Comparison of ENCODE assay signal across 23 mouse cellular contexts in the genomic region with DNA sequence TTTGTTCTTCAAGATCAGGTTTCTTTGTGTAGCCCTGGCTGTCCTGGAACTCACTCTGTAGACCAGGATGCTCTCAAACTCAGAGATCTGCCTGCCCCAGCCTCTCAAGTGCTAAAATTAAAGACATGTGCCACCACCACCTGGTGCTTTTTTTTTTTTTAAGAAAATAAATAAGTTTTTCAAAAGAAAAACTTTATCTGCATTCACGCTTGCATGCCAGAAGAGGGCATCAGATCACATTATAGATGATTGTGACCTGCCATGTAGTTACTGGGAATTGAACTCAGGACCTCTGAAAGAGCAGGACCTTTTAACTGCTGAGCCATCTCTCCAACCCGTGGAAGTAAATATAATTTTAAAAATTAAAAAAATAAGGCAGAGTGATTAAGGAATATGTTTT. TPM values are rescaled to one million over a fixed set of nuclear protein-coding genes. Genes with fewer than 3 reads are reported as not detected.
"Had no signal": no experiment of that assay in that cellular context is flagged by ENCODE, and none has a peak within 500 bp of the region (broad histone marks: within the 10 kb centered on the region; RNA-seq: fewer than 3 reads in every experiment).

No protein-coding gene starts in this region.

- H3K4me2 ChIP-seq: limb, embryonic 12.5 days; midbrain, embryonic 11.5 days; midbrain, embryonic 15.5 days; neural tube, embryonic 15.5 days had no signal

- H3K9ac ChIP-seq: limb, embryonic 12.5 days; liver, embryonic 14.5 days; midbrain, embryonic 15.5 days; neural tube, embryonic 15.5 days had no signal

- H3K36me3 ChIP-seq: limb, embryonic 12.5 days; midbrain, embryonic 15.5 days; neural tube, embryonic 15.5 days had no signal

- H3K4me3 ChIP-seq: limb, embryonic 12.5 days; megakaryocyte, embryonic 14.5 days; midbrain, embryonic 15.5 days; neural tube, embryonic 15.5 days had no signal

- H3K27me3 ChIP-seq: limb, embryonic 12.5 days; midbrain, embryonic 15.5 days; neural tube, embryonic 15.5 days had no signal

- H3K27ac ChIP-seq: limb, embryonic 12.5 days; liver, embryonic 14.5 days; macrophage; midbrain, embryonic 15.5 days; neural tube, embryonic 15.5 days had no signal

- H3K9me3 ChIP-seq: limb, embryonic 12.5 days; megakaryocyte, embryonic 14.5 days; midbrain, embryonic 15.5 days; neural tube, embryonic 15.5 days had no signal

- DNase-seq: kidney, adult 2 months; kidney, postnatal 36 days; lung, adult 2 months; lung, postnatal 14 days; right cerebral cortex, adult 18-20 months; right cerebral cortex, postnatal 25 days; thymus, postnatal 14 days had no signal

- ATAC-seq: midbrain, embryonic 15.5 days had no signal

- H3K4me1 ChIP-seq: limb, embryonic 12.5 days; midbrain, embryonic 15.5 days; neural tube, embryonic 15.5 days had no signal

RNA-seq across cellular contexts. Expression of a gene that starts 24.7 kb away (rescaled TPM):
- total RNA-seq: layer of hippocampus, adult 8-10 months; layer of hippocampus, postnatal 14 days; left cerebral cortex, adult 18-20 months; left cerebral cortex, postnatal 14 days had no signal
- polyA plus RNA-seq: kidney, embryonic 16.5 days; limb, embryonic 12.5 days; liver, adult 2 months; liver, embryonic 14.5 days; macrophage; midbrain, embryonic 11.5 days; midbrain, embryonic 15.5 days; neural tube, embryonic 11.5 days; neural tube, embryonic 15.5 days; small intestine, adult 2 months; stomach, embryonic 16.5 days had no signal

RNA-seq across cellular contexts. Expression of a gene that starts 27.7 kb away (rescaled TPM):
- total RNA-seq: liver, adult 2 months had no signal
- polyA plus RNA-seq: liver, embryonic 14.5 days; macrophage; midbrain, embryonic 11.5 days; midbrain, embryonic 15.5 days; neural tube, embryonic 11.5 days; neural tube, embryonic 15.5 days; stomach, embryonic 16.5 days had no signal
